Mouse (Mus musculus): ENCODE data around the gene Smco3.
"Not testable (repeated sequence)": the region's sequence is repeated elsewhere in the genome, so short reads cannot be mapped to it uniquely, and the experiment has no call there.

Gene Smco3

DNA sequence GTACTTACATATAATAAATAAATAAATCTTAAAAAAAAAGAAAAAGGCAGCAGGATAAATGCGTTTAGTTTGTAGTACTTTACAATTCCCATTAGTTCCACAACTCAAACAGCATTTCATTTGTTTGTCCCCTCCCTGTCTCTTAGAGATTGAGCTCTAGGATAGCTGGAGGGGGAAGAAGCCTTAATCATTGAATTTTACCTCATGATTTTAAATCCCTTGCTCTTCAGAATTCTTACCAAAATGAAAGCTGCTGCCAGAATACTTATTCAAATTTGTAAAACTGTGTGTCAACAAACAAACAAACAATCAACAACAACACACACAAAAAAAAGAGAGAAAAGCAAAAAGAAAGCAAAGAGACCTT lies 29.9 kb downstream of the Smco3 start:
- DNase-seq (ENCODE audit: low spot score in 2 of 2), result no peak

DNA sequence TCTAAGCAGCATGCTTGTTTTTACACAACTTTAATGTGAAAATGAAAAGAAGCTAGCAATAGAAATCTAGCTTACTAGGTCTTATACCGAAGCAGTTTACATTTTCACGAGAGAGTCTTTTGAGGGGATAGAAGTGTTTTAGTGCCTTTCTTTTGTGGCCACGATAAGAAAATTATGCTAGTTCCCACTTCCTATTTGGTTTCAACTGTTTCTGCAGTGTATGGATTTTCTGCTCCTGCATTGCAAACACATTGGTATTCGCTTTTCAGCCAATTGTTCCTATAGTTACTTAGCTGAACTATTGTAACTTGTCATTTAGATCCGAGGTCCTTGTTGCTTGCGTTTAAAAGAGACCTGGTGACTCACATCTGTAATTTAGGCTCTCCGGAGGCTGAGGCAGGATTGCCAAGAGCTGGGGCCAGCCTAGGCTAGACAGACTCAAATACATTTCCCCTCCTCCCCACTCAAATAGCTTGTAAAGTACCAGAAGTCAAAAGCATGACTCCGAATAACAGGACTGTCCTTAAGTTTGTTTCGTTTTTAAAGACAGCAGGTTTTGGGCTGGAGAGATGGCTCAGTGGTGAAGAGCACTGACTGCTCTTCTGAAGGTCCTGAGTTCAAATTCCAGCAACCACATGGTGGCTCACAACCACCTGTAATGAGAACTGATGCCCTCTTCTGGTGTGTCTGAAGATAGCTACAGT lies 30.4 kb downstream of the Smco3 start:
- no peak for DNase-seq (ENCODE audit: low spot score in 2 of 2)

DNA sequence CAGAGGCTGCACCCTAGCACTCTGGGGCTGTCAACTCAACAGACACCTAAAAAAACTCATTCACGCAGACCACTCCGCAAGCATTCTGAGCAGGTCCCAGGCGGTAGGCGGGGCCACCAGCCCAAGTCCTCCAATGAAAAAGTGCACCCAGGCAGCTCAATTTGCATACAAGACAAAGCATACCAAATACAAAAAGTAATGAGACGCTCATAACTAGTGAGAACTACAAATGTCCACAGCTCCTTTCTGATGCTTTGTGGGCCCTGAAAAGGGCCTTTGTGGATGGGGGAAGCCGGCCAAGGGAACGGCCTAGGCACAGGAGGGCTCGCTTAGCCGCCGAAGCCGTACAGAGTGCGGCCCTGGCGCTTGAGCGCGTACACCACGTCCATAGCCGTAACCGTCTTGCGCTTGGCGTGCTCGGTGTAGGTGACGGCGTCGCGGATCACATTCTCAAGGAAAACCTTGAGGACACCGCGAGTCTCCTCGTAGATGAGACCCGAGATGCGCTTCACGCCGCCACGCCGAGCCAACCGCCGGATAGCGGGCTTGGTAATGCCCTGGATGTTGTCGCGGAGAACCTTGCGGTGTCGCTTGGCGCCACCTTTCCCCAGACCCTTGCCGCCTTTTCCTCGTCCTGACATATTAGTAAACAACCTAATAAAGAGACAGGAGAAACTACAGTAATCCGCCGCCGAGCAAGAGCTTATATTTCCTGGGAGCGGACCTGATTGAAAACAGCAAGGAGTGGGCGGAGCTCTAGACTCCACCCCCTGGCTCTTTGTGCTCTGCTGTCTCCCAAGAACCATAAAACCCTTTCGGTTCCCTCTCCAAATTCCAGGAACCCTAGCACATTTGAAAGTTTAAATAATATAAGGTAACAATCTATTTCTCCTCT lies 31.3 kb downstream of the Smco3 start, which contains the start of gene Hist4h4:
Hist4h4 (minus strand) TSS at position 677 of the 895 bp plus-strand sequence.
- peak; percentile 86 to 94 for DNase-seq (ENCODE audit: low spot score in 2 of 2)

- no peak for DNase-seq (ENCODE audit: low spot score in 2 of 2)
Observed at GRCm38 (mm10) chr6:136803093-136803738, 32.0 kb downstream of the Smco3 start.

DNA sequence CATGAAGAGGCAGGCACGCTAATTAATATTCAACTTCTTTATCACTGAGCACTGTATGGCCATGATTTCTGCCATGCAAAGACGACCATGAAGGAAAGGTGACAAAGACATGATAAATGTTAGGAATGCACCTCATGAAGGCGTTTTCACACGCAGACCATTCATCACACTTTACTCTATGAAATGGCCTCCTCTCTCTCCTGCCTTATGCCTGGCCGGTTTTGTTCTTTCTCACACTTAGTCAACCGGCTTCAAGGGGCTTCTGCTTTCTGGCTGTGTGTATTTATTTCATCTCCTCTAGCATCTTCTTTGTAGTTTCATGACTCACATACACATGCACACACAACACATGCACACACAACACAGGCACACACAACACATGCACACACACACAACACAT lies 34.0 kb downstream of the Smco3 start:
- no peak for DNase-seq (ENCODE audit: low spot score in 2 of 2)

GRCm38 (mm10) chr6:136800710-136801109 lies 34.5 kb downstream of the Smco3 start:
- DNase-seq (ENCODE audit: low spot score in 2 of 2), result no peak

DNA sequence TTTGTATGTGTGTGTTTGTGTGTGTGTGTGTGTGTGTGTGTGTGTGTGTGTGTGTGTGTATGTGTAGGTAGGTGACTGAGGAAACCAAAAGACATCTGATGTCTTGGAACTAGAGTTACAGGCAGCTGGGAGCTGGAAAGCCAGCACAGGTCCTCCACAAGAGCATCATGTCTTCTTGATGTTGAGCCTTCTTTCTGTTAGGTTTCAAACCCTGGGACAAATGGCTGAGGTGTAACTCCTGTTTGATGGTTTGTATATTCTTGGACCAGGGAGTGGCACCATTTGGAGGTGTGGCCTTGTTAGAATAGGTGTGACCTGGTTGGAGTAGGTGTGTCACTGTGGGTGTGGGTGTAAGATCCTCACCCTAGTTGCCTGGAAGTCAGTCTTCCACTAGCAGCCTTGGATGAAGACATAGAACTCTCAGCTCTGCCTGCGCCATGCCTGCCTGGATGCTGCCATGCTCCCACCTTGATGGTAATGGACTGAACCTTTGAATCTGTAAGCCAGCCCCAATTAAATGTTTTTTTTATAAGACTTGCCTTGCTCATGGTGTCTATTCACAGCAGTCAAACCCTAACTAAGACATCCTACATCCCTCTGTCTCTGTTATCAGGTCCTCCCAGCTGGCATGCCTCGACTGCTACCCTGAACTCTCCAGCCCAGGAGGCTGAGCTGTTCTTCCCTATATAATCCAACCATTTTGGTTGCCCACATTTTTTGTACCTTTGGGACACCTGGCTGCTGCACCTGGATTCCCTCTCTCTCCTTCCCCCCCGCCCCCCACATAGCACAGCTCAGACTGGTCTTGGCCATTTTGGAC lies 37.2 kb downstream of the Smco3 start:
- not testable (repeated sequence) for DNase-seq (ENCODE audit: low spot score in 2 of 2)

DNA sequence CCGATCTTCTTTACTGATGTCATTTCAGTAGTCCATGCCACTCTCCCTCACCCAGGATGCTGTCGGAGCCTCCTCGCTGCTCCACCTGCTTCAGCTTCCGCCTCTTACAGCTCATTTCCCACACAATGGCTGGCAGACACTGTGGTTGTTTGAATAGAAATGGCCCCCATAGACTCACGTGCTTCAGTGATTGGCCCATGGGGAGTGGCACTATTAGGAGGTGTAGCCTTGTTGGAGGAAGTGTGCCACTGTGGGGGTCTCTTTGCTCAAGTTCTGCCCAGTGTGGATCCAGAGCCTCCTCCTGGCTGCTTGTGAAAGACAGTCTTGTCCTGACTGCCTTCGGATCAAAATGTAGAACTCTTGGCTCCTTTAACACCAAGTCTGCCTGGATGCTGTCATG lies 39.4 kb downstream of the Smco3 start:
- DNase-seq (ENCODE audit: low spot score in 2 of 2), result no peak

- no peak for DNase-seq (ENCODE audit: low spot score in 2 of 2)
Observed at GRCm38 (mm10) chr6:136795110-136795509, 40.1 kb downstream of the Smco3 start.

- DNase-seq (ENCODE audit: low spot score in 2 of 2), result no peak
Observed at GRCm38 (mm10) chr6:136793831-136794525, 41.3 kb downstream of the Smco3 start.

DNA sequence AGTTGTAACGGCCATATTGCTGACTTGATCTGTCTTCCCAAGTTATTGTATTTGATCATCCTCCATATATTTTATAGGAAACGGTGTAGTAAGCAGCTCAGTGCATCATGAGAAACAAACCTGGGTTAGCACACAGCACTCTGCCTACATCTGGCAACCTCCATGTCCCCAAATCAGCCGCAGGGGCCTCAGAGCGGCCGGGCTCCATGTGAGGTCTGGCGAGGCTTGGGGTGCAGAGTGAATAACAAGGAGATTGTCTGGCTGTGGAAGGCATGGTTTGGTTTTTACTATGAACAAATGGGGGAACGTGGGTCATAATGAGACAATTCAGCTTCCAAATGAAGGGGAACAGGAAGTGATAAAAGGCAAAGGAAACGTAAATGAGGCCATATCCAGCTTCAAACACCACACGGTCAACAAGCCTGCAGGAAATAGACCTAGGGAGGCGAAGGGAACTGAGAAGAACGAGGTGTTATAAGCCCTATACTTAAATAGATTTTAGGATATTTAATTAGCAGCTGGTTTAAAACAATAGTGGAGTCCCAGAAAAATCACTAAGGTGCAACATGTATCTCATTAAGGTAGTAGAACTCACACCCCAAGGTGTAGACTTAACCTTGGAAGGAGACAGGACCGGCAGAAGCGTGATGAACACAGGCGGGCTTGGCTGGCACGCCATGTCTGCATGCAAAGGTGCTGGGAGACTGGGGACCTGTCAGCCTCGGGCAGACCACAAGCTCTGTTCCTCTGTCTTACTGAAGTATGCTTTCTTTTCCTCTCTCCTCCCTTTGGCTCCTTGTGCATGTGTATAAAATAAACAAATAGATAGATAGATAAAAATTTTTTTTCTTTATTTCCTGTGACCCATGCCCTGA lies 42.1 kb downstream of the Smco3 start:
- no peak for DNase-seq (ENCODE audit: low spot score in 2 of 2)

DNA sequence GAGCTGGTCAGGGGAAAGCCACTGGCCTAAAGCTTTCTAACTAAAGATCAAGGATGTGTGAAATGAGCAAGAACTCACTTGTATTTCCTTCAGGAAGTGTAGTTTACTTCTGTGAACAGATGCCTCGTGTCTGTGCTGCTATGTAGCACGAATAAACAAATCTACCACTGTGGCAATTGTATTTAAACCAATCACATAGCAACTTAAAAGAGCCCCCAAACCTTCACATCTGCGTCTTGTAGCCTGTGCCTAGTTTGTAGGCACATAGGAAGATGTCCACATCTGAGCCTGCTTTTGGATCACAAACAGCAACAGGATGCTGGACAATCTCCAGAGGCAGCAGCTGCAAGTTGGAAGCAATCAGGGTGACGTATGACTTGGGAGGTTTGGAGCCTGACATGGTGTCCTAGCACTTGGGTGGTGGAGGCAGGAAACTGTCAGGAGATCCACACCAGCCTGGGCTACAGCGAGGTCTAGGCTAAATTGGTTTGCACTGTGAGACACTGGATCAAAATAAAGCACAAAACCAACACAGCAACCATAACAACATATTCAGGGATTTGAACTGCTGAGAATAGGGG lies 45.8 kb downstream of the Smco3 start:
- no peak for DNase-seq (ENCODE audit: low spot score in 2 of 2)

GRCm38 (mm10) chr6:136782761-136783160 lies 52.5 kb downstream of the Smco3 start:
- peak in 1 of 2 experiments; percentile 31 for DNase-seq (ENCODE audit: low spot score in 2 of 2)

GRCm38 (mm10) chr6:136782146-136782545 lies 53.1 kb downstream of the Smco3 start:
- DNase-seq (ENCODE audit: low spot score in 2 of 2), result no peak

DNA sequence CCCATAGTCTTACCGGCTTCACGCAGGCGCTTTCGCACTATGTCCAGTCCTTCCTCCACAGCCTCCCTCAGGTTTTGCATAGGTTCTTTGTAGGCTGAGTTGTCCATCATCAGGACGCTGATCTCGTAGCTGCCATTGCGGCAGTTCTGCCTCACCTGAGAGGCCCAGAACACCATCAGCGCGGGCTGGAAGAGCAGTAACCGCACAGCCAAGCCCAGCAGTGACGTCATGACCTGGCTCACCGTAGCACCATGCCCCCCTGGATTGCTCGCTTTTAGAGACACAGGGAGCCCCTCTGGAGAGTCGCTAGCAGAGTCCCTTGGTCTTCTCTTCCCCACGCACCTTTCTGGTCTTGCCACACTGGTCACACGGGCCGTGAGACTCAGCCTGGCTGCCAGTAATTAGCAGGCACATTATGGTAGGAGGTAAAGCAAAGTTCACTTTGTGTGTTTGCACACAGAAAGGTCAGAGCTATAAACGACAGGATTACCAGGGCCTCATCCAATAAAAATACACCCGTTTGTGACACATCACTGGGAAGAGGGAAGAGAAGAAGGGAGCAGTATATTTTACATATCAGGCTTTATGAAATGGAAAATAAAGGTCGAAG lies 53.8 kb downstream of the Smco3 start, which contains the start of gene Gucy2c:
Gucy2c (minus strand) TSS at position 389 of the 610 bp plus-strand sequence.
- DNase-seq (ENCODE audit: low spot score in 2 of 2), result no peak
